Mouse (Mus musculus) R1 (cell line): ENCODE measurements around the gene Mtnr1a.

Experiments
- DNase-seq: peaks from one replicate; pipeline ENCODE4 v3.0.0-alpha.2; 2018; ENCODE audit warnings: low read depth, low spot score

The Mtnr1a gene

DNA sequence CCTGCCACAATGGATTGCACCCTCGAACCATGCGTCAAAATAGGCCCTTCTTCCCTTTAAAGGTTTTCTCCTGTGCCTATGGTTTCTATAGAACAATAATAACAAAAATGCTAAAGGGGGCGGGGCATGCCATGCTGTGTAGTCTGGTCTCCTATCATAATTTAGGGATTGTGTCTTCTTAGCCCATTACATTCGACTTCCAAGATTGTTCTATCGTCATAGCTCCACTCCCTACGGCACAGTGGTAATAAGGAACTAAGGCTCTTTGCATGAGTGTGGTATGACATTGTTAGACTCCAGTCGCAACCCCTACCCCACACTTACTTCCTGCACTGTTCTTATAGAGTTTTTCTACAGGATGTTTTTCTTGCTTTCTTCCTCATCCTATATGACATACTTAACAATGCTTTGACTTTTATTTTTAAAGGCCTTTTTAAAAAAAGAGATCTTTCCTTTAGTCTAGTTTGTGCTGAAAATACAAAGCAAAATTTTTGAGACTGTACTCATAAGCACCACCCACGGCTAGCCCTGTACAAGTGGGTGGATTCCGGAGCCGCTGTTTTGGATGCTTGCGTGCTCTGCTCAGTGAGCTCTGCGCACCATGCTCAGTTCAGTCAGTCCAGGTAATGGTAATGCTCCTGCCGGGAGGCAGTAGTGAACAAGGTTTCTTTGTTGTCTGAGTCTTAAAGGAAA is 40.6 kb downstream of the Mtnr1a start:
- no peak for DNase-seq

DNA sequence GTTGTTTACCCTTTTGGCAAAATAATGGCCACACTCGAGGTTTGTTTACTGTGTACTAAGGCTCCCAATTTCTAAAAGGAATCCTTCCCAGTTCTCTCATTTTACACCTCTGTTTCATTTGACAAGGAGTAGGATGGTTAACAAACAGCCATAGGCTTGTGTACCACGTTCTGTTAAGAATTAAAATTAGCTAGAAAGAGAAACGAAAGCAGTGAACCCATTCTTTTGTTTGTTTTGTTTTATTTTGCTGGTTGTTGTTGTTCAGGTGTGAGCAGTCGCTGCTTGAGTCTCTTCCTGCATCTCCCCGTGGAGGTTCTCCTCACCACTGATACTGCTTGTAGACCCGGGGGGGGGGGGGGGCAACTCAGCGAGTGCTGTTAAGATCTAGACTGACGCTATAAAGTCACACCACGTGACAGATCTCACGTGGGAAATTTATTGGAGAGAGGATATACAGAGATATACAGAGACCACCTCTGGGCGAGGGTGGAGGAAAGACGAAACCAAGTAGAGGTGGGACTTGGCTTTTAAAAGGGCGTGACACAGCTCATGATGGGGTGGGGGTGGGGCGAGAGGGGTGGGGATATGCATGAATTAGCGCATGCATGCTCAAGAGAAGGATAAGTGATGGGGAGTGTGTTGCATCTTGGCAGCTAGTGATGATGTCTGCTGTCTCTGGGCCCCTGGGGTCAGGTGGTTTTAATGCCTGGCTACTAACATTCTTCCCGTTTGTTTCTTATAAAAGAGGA is 41.3 kb downstream of the Mtnr1a start:
- DNase-seq = peak; percentile 13

DNA sequence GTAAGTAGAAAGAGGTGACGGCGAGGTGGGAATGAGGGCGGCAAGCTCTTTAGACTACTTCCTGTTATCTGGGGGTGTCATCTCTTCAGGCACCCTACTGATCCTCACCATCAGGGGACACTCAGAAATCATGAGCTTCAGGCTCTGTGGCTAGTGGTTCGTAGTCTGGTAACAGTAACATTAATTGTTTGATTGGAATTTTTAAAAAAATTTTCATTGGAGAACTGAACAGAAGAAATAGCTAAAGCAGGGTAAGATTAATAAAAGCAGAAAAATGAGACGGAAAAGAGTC is 41.8 kb downstream of the Mtnr1a start:
- peak; percentile 3 for DNase-seq

DNA sequence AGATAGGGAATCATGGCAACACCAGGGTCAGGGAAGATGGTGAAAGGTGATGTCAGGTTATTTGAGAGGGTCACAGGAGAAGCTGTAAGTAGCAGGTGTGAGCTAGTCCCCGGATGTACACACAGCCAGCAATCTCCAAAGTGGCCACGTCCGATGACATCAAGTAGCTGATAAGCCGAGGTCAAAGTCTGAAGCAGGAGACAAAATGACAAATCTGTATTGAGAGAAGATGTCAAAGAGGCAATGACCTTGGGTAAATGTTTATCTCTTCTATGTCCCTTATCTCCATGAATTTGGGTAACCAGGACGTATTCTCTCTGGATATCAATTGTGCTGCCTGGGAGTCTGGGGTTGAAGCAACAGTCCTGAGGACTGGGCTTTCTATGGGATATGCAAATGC is 42.9 kb downstream of the Mtnr1a start:
- no peak for DNase-seq

DNA sequence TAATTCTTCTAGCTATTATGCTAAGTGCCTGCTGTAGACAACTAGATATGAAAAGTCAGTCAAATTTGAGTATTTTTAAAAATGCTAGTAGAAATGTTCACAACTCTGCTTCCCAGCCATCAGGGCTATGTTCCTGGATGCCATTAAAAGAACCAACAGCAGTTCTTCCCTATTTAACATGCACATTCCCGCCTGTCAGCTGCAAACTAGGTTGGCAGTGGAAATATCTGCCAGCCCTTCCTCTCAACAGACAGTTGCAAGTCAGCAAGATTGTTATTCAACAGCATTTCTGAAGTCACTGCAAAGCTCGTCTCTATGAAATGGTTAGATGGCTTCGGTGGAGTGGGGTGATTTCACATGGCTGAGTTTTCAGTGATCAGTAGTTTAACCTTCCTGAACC is 48.7 kb downstream of the Mtnr1a start:
- no peak for DNase-seq

DNA sequence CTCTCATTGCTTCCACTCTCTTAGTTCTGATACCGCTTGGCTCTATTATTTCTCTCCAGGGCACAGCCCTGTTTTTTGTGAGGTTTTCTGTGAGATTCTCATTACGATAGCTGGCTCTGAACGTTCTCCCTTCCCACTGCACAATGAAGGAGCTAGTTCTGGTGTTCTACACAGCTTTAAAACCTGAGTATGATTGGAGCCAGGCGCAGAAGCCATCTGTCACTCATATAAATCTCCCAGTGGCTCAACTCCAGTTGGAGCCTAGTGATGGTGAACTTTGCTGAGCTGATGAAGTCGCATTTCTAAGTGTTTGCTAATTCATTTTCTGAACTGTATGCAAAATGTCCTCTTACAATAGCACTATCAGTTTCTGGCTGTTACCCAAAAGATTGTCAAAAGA is 56.7 kb downstream of the Mtnr1a start:
- DNase-seq = no peak
